Mouse (Mus musculus): ENCODE measurements around the gene Flad1.

Flad1 gene

DNA sequence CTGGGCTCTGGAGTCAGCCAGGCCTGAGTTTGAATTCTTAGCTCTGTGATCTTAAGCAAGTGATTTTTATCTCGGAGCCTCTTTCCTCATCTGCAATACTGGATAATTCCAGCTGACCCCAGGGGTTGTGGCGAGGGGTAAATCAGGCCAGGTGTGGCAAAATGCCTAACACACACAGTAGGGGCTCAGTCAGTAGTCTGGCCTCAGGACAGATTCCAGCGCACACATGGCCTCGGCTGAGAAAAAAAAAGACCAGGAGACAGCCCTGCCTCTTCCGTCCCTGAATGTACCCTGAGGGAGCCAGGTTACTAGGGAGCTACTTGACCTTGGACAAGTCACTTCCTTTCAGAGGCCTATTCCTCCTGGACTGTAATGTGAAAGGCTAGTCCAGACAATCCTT is 28.7 kb downstream of the Flad1 start:
- no peak for DNase-seq (ENCODE audit: low read depth, low spot score)

DNA sequence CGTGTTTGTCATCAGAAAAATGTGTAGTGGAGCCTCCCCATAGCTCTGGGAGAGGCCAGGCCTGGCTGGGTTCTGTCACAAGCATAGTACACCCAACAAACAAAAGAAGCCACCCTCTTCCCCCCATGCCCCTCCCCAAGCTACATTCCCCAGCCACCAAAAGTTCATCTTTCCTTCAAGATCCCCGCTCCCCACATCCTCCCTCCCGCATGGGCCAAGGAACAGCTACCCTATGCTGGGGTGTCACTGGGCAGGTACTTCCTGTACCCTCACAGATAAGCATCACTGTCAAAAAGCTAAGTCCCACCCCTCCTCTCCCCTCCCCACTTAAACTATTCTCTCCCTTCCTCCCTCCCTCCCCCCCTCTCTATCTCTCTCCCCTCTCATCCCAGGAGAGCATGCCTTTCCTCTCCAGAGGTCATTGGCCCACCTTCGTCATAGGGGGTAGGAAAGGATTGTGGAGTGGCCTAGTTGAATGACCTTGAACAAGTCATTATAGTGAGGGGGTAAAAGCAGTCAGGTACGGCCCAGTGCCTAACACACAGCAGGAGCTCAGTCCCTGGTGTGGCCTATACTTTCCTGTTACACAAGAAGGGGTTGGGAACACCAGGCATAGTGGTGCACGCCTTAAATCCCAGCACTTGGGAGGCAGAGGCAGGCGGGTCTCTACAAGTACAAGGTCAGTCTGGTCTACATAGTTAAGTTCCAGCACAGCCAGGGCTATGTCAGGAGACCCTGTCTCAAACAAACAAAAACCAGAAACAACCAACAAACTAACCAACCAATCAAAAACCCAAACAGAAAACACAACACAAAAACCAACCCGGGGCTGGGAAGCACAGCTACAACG is 29.4 kb downstream of the Flad1 start:
- no peak for DNase-seq (ENCODE audit: low read depth, low spot score)

DNA sequence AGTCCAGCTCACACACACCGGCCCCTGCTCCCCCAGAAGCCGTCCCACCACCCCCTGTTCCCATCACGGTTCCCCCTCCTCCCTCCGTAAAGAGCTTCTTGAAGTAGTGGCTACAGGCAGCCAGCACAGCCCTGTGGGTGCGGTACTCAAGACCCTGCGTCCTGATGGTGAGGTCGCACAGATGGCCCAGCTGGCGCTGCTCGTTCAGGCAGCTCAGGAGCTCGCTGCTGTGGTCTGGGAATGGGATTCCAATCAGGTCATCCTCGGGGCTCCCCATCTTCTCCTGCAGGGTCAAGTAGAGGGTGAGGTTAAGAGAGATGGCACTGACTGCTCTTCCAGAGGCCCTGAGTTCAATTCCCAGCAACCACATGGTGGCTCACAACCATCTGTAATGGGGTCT is 30.4 kb downstream of the Flad1 start:
- DNase-seq (ENCODE audit: low read depth, low spot score): no peak

DNA sequence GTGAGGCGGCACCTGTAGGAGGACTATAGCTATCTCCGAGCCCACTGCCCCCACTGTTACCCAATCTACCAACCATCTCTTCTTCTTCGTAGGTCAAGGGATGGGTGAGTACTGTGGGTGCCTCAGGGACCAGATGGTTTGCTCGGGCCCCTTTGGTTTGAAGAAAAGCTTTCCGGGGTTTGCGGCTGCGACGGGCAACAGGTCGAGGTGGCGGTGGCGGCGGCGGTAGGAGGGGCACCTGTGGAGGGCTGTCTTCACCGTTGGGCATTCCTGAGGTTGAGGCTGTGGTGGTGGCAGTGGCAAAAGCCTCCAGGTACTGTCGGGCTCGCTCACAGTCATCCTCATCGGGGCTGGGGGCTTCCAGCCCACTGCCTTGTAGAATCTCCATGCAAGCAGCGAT is 31.0 kb downstream of the Flad1 start:
- DNase-seq (ENCODE audit: low read depth, low spot score): no peak

DNA sequence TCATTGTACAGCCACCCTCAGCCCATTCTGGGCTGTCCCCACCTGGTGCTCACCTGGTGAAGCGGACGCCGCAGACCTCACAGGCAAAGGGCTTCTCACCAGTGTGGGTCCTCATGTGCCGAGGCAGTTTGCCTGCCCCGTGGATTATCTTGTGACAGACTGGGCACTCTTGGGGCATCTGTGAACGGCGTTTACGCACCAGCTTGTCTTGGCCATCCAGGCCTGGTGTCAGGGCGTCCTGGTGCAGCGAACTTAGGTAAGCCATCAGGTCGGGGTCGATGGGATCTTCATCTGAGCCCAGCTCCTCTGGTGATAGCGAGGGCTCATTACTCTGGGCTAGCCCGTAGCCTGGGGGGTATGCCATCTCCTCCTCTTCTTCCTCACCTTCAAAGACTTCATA is 31.4 kb downstream of the Flad1 start:
- DNase-seq (ENCODE audit: low read depth, low spot score): no peak

DNA sequence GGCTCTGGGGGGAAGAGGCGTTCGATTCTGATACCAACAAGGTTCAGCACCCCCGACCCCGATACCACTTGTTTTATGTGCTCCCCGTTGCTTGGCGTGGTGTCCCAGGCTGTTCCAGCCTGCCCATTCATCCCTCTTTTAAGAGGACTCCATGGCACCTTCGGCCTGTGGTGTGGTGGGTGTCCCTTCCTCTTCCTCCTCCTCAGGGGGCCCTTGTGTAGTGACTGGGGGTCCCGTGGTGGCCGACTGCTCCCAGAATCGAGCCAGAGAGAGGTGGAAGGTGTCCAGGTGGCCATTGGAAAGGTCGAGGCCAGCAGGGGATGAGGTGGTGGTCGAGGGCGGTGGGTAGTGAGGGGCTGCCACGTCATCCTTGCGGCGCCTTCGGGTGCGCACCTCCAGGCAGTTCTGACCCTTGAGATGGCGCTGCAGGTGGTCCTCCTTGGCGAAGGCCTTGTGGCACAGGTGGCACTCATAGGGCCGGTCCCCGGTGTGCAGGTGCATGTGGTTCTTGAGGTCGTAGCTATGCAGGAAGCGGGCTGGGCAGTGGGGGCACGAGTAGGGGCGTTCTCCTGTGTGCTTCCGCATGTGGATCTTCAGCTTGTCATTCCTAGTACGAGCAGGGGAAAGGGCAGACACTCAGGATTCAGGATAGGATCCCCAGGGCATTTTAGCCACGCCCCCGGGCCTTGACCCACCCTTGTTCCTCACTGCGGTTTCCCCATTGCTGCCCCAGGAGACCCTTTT is 32.1 kb downstream of the Flad1 start:
- DNase-seq (ENCODE audit: low read depth, low spot score): no peak

DNA sequence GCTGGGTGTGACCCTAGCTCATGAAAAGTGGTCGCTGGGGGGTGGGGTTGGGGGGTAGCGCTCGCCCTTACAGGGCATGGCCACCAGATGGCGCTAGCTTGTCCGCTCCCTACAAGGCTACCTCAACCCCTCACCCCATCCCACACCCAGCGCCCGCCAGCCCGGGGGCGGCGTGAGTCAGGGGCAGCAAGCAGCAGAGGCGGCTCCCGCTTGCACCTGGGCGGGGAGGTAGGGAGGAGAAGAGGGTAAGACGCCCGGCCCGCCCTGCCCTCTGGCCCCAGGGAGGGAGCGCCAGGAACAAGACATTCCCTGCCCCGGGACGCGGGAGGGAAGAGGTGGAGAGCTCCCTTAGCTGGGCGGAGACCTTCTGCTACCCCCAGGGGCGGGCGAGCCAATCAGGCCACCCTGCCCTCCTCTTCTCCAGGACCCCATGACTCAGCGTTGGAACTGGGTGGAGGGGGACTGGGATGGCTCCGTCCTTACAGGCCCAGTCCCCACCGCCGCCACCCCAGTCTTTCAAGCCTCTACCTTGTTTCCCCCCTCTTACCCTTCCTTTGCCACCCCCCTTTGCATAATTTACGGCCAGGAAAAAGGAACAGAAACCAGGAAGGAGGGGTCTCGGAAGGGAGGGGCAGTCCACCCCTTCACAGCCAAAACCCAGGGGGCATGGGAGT is 33.1 kb downstream of the Flad1 start:
- DNase-seq (ENCODE audit: low read depth, low spot score): no peak

DNA sequence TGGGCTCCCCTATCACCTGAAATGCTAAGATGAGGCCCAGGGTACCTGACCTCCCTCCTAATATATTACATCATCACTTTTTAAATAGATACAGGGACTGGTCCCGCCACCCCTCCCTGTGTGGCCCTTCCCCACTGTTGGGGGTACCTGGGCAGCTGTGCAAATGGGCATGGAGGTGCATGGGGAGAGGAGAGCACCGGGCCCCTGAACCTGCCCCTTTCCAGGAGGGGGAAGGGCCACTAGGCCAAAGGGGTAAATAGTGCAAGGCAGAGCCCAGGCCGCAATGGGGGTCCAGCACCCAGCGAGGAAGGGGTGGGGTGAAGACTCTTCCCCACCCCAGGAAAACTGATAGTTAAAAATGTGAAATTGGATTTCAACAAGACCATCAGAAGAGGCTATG is 33.8 kb downstream of the Flad1 start:
- DNase-seq (ENCODE audit: low read depth, low spot score): no peak

DNA sequence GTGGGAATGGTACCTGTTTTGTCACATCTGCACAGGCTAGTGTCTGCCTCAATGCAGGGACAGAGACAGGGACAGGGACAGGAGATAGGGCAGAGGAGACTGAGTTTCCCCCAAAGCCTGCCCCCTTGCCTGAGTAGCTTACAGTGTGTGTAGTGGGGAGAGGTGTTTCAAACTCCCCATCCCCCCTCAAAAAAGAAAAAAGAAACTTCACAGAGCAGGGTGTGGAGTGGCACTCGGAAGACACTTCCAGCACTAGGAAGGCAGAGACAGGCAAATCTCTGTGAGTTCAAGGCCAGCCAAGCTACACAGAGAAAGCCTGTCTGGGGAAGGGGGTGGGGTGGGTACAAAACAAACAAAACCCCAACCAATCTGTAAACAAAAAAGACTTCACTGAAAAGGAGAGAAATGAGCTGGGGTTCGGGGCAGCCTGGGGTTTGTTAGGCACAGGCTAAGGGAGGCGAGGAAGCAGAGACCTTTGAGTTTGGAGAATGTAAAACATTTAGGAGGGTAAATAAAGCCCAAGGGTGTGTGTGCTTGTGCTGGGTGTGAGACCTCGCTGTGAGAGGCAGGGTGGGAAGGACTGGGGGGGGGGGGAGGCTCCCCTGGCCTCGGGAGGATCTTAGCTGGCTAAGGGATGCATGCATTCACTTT is 38.0 kb downstream of the Flad1 start:
- DNase-seq (ENCODE audit: low read depth, low spot score): no peak

DNA sequence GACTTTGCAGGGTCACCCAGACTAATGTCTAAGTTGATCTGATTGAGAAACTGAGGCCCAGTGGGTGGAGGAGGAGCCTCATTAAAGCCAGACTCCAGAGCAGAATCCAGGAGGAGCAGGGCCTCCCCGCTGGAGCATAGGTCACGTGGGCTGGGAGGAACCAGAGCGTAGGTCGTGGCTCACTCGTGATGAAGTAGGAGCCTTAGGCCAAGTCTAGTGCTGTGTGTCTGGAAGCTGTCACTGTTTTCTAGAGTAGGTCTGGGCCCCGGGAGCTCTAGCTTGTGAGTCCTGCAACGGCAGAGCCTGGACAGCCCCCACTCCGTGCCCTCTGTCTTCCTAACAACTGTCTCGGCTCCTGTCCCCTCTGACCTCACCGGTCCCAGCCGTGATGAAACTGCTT is 44.3 kb downstream of the Flad1 start:
- no peak for DNase-seq (ENCODE audit: low read depth, low spot score)

DNA sequence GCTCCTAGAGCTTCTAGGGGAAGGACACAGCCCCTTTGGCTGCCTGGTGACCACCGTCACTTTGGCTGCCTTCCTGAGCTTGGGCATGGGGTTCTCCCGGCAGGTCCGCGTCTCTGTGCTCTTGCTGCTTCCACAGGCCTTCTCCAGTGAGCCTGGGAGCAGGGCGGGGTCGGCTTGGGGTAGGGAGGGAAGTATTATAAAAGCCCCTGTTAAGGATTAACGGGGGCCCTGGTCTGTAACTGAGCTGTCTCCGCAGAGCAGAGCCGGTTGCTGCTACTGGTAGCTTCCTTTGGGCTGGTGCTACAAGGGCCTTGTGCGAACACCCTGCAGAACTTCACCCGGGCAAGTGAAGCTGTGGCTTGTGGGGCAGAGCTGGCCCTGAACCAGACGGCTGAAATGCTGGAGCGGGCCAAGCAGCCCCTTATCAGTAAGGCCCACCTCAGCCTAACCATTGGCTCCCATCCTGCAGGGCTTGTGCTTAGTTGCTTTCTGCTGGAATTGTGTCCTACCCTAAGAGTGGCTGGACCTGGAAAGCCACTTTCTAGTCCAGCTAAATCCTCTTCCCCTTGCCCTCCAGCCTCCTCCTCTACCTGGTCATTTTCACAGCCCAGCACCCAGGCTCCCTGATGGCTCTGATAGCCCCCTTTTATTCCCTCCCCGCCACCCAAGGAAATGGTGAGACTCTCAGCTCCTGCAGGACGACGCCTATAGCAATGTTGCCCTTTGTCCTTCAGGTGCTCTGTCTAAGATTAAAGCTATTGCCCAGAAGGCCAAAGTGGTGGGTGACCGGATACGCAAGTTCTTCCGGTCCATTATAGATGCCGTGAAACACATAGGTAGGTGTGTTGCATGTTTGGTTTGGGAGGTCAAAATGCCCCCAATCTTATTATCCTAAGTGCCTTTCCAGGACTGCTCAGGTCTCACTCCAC is 45.9 kb downstream of the Flad1 start:
- no peak for DNase-seq (ENCODE audit: low read depth, low spot score)

DNA sequence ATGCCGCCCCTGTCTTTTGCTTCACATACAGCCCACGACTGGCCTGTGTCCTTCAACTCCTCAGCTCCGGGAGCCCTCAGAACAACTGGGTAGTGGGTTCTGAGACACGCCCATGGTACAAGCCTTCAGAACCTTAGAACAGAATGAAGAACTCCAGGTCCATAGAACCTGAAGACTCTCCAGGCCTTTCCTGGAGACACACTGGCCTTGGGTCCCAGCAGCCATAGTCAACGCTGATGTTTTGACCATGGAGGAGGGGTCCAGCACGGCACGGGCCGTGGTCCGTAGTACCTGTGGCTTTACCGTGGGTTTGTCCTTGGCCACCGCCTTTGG is 46.6 kb downstream of the Flad1 start, which contains the start of gene Dcst1:
Dcst1 (minus strand) TSS at position 101 of the 333 bp plus-strand sequence.
- DNase-seq (ENCODE audit: low read depth, low spot score): no peak

DNA sequence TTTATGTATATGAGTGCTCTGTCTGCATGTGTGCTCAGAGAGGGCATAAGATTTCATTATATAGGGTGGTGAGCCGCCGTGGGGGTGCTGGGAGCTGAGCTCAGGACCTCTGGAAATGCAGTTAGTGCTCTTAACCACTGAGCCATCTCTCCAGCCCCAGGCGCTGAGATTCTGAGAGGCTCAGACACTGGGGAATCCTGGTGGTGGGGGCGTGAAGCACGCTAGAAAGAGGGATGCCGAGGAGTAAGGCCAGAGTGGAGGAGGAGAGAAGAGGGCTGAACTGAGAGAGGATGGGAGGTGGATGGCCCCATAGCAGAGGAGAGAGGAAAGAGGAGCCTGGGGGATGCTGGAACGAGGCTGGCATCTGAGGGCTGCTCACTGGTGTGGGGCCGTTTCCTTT is 47.0 kb downstream of the Flad1 start:
- no peak for DNase-seq (ENCODE audit: low read depth, low spot score)

DNA sequence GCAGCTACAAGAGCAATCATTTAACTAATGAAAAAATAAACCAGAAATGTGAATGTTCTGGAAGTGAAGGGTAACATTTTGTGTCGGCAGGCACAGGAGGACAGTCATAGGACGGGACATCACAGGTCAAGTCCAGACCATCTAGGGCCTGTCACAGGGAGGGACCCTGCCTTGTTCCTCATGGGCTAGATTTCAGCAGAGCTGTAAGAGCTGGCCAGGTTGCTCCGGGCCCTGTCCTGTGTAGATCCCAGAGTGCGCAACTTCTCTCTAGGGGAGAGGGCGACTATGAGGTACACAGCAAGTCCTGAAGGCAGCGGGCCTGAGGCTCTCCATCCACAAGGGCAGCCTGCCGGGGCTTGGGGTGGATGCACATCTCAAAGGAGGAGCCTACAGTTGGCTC is 50.0 kb downstream of the Flad1 start, which contains the start of gene Dcst2:
Dcst2 (plus strand) TSS at position 301 of the 400 bp plus-strand sequence.
- DNase-seq (ENCODE audit: low read depth, low spot score): no peak

DNA sequence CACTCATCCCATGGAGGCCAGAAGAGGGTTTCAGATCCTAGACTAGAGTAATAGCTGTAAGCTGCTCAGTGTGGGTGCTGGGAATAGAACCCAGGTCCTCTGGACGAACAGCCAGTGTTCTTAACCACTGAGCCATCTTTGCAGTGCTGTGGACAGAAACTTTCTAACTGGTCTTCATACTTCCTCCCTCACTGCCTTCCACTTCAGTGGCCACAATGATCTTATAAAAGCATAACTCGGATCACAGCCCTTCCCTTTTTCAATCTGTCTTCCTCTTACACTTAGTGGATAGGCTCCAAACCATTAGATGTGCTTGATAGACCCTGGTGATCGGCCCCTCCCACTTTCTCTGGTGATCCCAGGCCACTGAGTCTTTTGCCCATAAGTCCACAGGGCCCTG is 51.4 kb downstream of the Flad1 start:
- DNase-seq (ENCODE audit: low read depth, low spot score): no peak

DNA sequence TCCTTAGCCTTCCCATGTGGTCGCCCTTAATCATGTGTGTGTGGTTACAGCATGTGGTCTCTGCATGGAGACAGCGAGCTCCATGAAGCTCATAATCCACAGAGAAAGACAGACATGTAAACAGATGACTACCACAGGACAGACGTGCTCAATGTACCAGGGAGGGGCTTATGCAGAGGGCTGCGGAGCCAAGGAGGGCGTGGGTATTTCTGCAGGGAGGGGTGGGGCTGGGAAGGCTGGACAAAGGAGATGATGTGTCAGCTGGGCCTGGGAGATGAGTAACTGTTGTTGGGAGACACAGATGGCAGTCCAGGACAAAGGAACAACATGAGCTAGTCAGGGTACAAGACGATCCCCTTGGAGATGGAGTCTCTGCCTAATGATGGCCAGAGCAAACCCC is 52.0 kb downstream of the Flad1 start:
- no peak for DNase-seq (ENCODE audit: low read depth, low spot score)

DNA sequence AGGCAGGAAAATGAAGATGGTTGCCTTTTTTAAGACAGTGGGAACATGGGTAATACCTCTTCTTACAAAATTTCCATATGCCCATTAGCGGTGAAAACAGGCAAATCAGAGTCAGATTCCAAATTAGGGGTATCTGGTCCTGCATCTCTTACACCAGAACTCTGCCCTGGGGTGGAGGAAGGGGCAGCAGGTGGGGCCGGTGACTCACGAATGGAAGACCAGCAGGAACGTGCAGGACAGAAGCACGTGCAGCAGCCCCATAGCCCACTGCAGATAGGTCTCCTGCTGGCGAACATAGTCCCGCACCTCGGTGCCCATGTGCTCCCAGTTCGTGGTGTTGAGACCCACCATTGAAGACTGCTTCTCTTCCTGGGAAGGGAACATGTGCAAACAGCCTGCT is 55.6 kb downstream of the Flad1 start:
- DNase-seq (ENCODE audit: low read depth, low spot score): no peak

DNA sequence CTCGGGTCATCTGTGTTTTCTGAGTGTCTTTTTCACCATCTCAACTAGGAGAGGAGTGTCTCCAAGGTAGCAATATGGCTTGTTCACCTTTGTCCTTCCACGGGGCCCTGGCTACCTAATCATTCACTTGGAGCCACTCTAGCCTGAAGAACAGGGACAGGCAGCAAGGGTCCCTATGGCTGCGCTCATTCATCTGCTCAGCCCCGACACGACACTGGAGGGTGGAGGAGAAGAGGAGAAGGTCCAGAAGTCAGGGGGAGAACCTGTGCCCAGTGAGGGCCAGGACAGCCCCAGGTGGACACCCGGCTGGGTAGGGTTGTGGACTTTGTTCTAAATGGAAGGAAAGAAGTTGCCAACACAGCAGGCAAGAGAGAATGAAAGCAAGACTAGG is 56.2 kb downstream of the Flad1 start:
- no peak for DNase-seq (ENCODE audit: low read depth, low spot score)

DNA sequence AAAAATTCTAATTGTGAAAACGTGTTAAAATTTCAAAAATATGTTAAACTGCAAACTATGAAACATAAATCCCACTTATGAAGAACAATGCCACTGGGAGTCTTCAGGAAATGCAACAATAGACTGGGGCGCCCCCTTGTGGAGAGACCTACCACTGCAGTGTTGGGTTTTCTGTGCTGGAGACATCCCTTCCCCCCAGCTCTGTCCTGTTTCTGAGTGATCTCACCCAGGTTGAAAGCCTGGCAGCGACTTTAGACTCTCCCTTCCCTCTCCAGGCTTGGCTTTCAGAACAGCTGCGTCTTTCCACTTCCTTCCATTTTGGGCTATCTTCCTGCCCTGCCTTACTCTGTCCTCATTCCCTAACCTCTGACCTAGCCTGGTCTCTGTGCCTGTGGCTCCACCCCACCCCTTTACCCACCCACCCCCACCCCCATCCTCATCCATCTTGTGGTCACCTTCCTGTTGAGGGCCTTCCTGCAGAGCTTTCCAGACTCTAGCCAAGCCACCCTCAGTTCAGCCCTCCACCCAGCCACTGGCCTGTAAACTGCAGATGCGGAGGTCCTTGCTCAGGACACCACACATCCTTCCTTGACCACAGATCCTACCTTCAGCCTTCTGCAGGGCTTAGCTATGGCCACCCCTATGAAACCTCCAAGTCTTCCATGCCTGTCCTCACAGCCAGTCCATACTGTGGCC is 56.7 kb downstream of the Flad1 start:
- DNase-seq (ENCODE audit: low read depth, low spot score): no peak

DNA sequence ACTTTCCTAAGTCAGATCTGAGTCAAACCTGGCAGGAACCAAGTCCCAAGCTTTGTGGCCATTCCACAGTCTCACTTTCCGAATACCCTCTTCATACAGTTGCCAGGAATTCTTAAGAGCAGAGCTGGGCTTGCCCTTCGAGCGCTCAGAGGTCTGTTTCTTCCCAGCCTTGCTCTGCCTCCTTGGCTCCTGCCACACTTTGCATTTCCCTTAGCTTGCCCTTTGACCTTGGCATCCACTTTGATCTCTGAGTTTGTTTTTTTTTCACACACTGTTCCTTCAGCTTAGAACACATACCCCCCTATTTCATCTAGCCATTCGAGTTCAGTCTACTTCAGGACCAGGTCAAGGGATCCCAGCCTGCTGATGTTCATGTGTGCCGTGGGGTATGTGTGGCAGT is 60.4 kb downstream of the Flad1 start:
- DNase-seq (ENCODE audit: low read depth, low spot score): no peak

All from telencephalon, adult 2 months (tissue).